Mouse (Mus musculus) layer of hippocampus, adult 2 months (tissue): ENCODE measurements around the gene Tbc1d12. TPM values are rescaled to one million over a fixed set of nuclear protein-coding genes. Genes with fewer than 3 reads are reported as not detected.
A peak's percentile ranks its signal among the peaks of the same experiment; 100 is the strongest.

ENCODE experiments used
- DNase-seq, 2 experiments: peaks; one replicate each; pipeline ENCODE4 v3.0.0; 2022; ENCODE audit warnings: low spot score in 2 of 2
- H3K27ac ChIP-seq: fragments of 200-600 bp; 2 replicates; pipeline ENCODE4 v1.8.1; 2022
- H3K4me3 ChIP-seq: fragments of 200-600 bp; 2 replicates; pipeline ENCODE4 v1.8.1; 2022; ENCODE audit warnings: mild to moderate bottlenecking
- CTCF ChIP-seq: fragments of 200-600 bp; conservative IDR thresholded peaks from 2 replicates; pipeline ENCODE4 v1.8.1; 2022; ENCODE audit warnings: antibody characterized with exemption, mild to moderate bottlenecking, moderate library complexity
- total RNA-seq, 2 experiments: library from RNA; stranded (reverse); gene quantifications; 2 replicates each; pipeline ENCODE4 v1.2.3; 2021

Tbc1d12 gene
- total RNA-seq, 2 experiments from 2014 or later, result 12.5 TPM

- no peak for TF ChIP-seq CTCF
- peak overlapping the region; percentile 80 for H3K4me3 ChIP-seq
- peak overlapping the region; percentile 80 for H3K27ac ChIP-seq
- no peak for DNase-seq
These were observed 93.9 kb downstream of the Tbc1d12 start for GRCm38 (mm10) chr19:38930252-38930787.

GRCm38 (mm10) chr19:38930788-38931565 is 94.6 kb downstream of the Tbc1d12 start, which contains the start of gene Hells:
TSS of gene Hells (plus strand) at chr19:38930915.
- peak; percentile 51 to 83 for DNase-seq
- Histone ChIP-seq H3K4me3 (peak within 1 kb of the TSS; percentile 80), H3K27ac (peak within 1 kb of the TSS; percentile 80)
- no peak for TF ChIP-seq CTCF

- TF ChIP-seq CTCF, result no peak
- no peak for DNase-seq
- H3K27ac ChIP-seq, result no peak overlapping the region
- peak overlapping the region; percentile 80 for H3K4me3 ChIP-seq
These were observed 95.1 kb downstream of the Tbc1d12 start for GRCm38 (mm10) chr19:38931566-38931890.

- no peak overlapping the region for H3K4me3 ChIP-seq
- DNase-seq, result no peak
- no peak for TF ChIP-seq CTCF
These were observed 108.4 kb downstream of the Tbc1d12 start for GRCm38 (mm10) chr19:38944590-38945307.

More at GRCm38 (mm10) chr19:38944590-38945307, 108.4 kb downstream of the Tbc1d12 start:
- no peak overlapping the region for H3K27ac ChIP-seq

Other genes starting within 250 kb of the Tbc1d12 start
- 10 to 100 TPM; 13.6 to 13.7 TPM for gene Noc3l, start 17.3 kb upstream of the Tbc1d12 start, total RNA-seq
- 1 to 10 TPM; 5.3 to 5.8 TPM for gene Hells, start 94.3 kb downstream of the Tbc1d12 start, total RNA-seq
- under 1 TPM; 0.22 to 0.23 TPM for gene Cyp2c55, start 170.4 kb downstream of the Tbc1d12 start, total RNA-seq
- under 1 TPM in 1 of 2 experiments, not detected in 1; 0.26 TPM for gene Cyp2c65, start 224.4 kb downstream of the Tbc1d12 start, total RNA-seq